Comparison of ENCODE assay signal across 9 mouse cellular contexts in genomic region chr4:87086933-87087577, GRCm38 (mm10).
DNase-seq lines count a peak whose midpoint lies in the region; ATAC-seq and TF ChIP-seq lines count a peak whose summit lies in the region.
"Had no signal": no experiment of that assay in that cellular context is flagged by ENCODE, and none has a peak within 500 bp of the region (broad histone marks: within the 10 kb centered on the region; RNA-seq: fewer than 3 reads in every experiment).

No protein-coding gene starts in this region.

- no peak overlapping the region for H3K4me2 ChIP-seq in lung, embryonic 14.5 days
- H3K4me2 ChIP-seq in embryonic facial prominence, embryonic 11.5 days (ENCODE audit: low read depth, low read length), result no peak overlapping the region
- H3K4me2 ChIP-seq in myocyte (ENCODE audit: low read depth), result peak overlapping the region; percentile 25

- H3K4me3 ChIP-seq in lung, embryonic 14.5 days (ENCODE audit: low read depth, low read length), result no peak overlapping the region
- H3K4me3 ChIP-seq in lung, adult 2 months (replicated peaks; ENCODE audit: extremely low read depth, low read depth, low read length), result no peak overlapping the region
- no peak overlapping the region for H3K4me3 ChIP-seq in embryonic facial prominence, embryonic 11.5 days (ENCODE audit: low read depth, low read length)
- H3K4me3 ChIP-seq in myocyte, result no peak overlapping the region

- no peak overlapping the region for H3ac ChIP-seq in myocyte (ENCODE audit: control insufficient read depth, insufficient read length)

- no peak overlapping the region for H3K27ac ChIP-seq in lung, embryonic 14.5 days (ENCODE audit: low read depth)
- no peak overlapping the region for H3K27ac ChIP-seq in embryonic facial prominence, embryonic 11.5 days (replicated peaks; ENCODE audit: low read depth, low read length)

- no peak for TF ChIP-seq CTCF in lung, embryonic 14.5 days (IDR thresholded peaks at IDR 0.05; ENCODE audit: low read depth)
- no peak for TF ChIP-seq CTCF in lung, adult 2 months (IDR thresholded peaks at IDR 0.05; ENCODE audit: insufficient read depth, low read length)

- ATAC-seq in lung, embryonic 14.5 days (ENCODE audit: insufficient read depth), result peak; percentile 86; the same call in 1 of the 2 replicates
- ATAC-seq in embryonic facial prominence, embryonic 11.5 days (replicated peaks; ENCODE audit: insufficient number of reproducible peaks, low FRiP score, low TSS enrichment, low read depth), result no peak
- ATAC-seq: Patski had no signal

- DNase-seq in lung, embryonic 14.5 days, result peak; percentile 77
- no peak for DNase-seq in lung, adult 2 months
- peak; percentile 85 for DNase-seq in embryonic facial prominence, embryonic 11.5 days (ENCODE audit: low spot score)
- peak; percentile 33 for DNase-seq in heart, postnatal 4 days
- DNase-seq in cerebellum, adult 8-10 months, result no peak
- no peak for DNase-seq in right cerebral cortex, postnatal 10 days (ENCODE audit: low spot score in 2 of 2)
- DNase-seq in frontal cortex, adult 2 months (ENCODE audit: extremely low spot score in 1 of 2, low spot score in 1 of 2), result no peak

- H3K9me3 ChIP-seq in lung, embryonic 14.5 days (ENCODE audit: low read depth, low read length), result no peaks in the 10 kb centered on the region
- no peaks in the 10 kb centered on the region for H3K9me3 ChIP-seq in embryonic facial prominence, embryonic 11.5 days (replicated peaks; ENCODE audit: control insufficient read depth, low read length)

- H3K9ac ChIP-seq in lung, embryonic 14.5 days, result no peak overlapping the region
- no peak overlapping the region for H3K9ac ChIP-seq in embryonic facial prominence, embryonic 11.5 days (replicated peaks; ENCODE audit: low read length)

- no peaks in the 10 kb centered on the region for H3K36me3 ChIP-seq in lung, embryonic 14.5 days (ENCODE audit: insufficient read depth)
- H3K36me3 ChIP-seq in embryonic facial prominence, embryonic 11.5 days (replicated peaks; ENCODE audit: control insufficient read depth, insufficient read depth, low read depth, low read length), result no peaks in the 10 kb centered on the region
- no peaks in the 10 kb centered on the region for H3K36me3 ChIP-seq in myocyte (ENCODE audit: control insufficient read depth, insufficient read depth)

- 37% methylated on average over 11 of the region's 11 CpGs for WGBS in lung, embryonic 14.5 days
- WGBS in lung, adult 2 months, result 46% methylated on average over 11 of the region's 11 CpGs
- WGBS in embryonic facial prominence, embryonic 11.5 days, result 49% methylated on average over 11 of the region's 11 CpGs

- no peaks in the 10 kb centered on the region for H3K79me2 ChIP-seq in myocyte (ENCODE audit: control insufficient read depth, insufficient read depth)

- no peak for TF ChIP-seq POLR2A in lung, adult 2 months (IDR thresholded peaks at IDR 0.05; ENCODE audit: borderline replicate concordance, extremely low read depth, low read depth, low read length)
- no peak for TF ChIP-seq POLR2A in myocyte (IDR thresholded peaks at IDR 0.05; ENCODE audit: insufficient read length, low read depth)

- H3K27me3 ChIP-seq in lung, embryonic 14.5 days (ENCODE audit: insufficient read depth, low read length), result no peaks in the 10 kb centered on the region
- H3K27me3 ChIP-seq in embryonic facial prominence, embryonic 11.5 days (ENCODE audit: control insufficient read depth, insufficient read depth, low read length), result no peaks in the 10 kb centered on the region
- no peaks in the 10 kb centered on the region for H3K27me3 ChIP-seq in myocyte (ENCODE audit: control insufficient read depth, insufficient read depth, insufficient read length)
- H3K27me3 ChIP-seq: Patski had no signal

- H3K4me1 ChIP-seq in lung, embryonic 14.5 days (ENCODE audit: insufficient read depth), result no peaks in the 10 kb centered on the region
- H3K4me1 ChIP-seq in lung, adult 2 months (ENCODE audit: control insufficient read depth, insufficient read depth, low read length), result no peaks in the 10 kb centered on the region
- no peaks in the 10 kb centered on the region for H3K4me1 ChIP-seq in embryonic facial prominence, embryonic 11.5 days (ENCODE audit: control insufficient read depth, insufficient read depth, low read length)

TF ChIP-seq in myocyte, 11 proteins besides CTCF, POLR2A, EP300 and RAD21:
- TF ChIP-seq REST (IDR thresholded peaks at IDR 0.05; ENCODE audit: insufficient read depth, insufficient read length) (no peak), CEBPB (IDR thresholded peaks at IDR 0.05; ENCODE audit: insufficient read depth, poor library complexity, severe bottlenecking) (peak; percentile 77; the same call in 1 of the 2 replicates), MYOG (IDR thresholded peaks at IDR 0.05; ENCODE audit: control insufficient read depth in 1 of 3, insufficient read depth in 1 of 3, insufficient read length in 2 of 3, low read depth in 2 of 3) (no peak), POLR2AphosphoS2 (IDR thresholded peaks at IDR 0.05; ENCODE audit: insufficient read length, low read depth) (no peak)

Comparison
In these comparisons a context has a peak if more than half of its experiments do, and no peak if none do; other contexts are left out.
1. DNase-seq: peak in lung, embryonic 14.5 days (single experiment), embryonic facial prominence, embryonic 11.5 days (single experiment) and heart, postnatal 4 days (single experiment); none in lung, adult 2 months (single experiment), cerebellum, adult 8-10 months (single experiment), right cerebral cortex, postnatal 10 days (0 of 2) and frontal cortex, adult 2 months (0 of 2).